Mouse (Mus musculus): ENCODE measurements around the gene Hrk. TPM values are rescaled to one million over a fixed set of nuclear protein-coding genes. Genes with fewer than 3 reads are reported as not detected.

Hrk gene
- total RNA-seq, 2 experiments from 2014 or later: not detected

DNA sequence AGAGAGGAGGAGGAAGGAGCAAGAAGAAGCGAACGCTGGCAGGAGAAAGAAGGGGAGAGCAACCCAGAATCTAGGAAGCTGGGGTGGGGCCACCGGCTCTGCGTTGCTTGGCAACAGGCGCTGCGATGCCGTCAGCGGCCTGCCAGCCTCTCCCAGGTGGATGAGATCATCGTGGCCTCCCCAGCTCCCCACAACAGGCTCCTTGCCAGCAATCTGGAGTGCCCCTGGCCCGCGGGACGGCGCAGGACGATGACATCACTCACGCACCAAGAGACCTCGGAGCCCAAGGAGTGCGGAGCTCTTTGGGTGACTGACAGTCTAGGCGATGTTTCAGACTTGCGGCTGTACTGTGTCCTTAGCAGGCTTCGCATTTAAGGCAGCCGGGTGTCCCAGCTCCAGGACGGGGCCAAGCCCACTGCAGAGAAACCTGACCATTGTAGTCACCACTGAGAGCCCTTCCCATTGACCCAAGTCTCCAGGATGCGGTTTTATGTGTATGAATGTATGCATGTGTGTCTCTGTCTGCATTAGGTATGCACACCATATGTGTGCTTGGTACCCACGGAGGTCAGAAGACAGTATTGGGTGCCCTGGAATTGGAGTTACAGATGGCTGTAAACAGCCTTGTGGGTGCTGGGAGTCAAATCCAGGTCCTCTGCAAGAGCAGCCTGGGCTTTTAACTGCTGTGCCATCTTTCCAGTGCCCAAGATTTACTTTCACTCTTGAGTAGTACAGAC lies 50.1 kb downstream of the Hrk start:
- ATAC-seq (replicated peaks; ENCODE audit: poor library complexity): 0 out of 2 replicates have a peak, but pooled peaks have one; percentile 14

DNA sequence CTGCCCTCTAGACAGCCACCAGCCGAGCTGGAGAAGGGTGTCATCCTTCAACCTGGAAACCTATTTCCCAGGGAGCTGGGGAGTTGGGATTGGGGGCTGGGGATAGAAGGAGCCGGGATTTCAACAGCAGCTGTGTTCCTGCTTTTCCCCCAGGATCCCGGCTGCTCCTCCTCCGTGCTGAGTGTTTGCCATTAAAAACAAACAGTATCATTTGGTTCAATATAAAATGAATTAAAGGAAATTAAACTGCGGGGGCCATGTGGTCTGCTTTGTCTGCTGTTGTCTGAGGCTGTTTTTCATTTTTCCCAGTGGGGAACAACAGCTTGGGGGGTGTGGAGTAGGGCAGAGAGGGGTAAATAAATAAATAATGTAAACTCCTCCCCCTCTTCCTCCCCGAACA lies 53.0 kb downstream of the Hrk start:
- ATAC-seq (replicated peaks; ENCODE audit: poor library complexity): no peak

DNA sequence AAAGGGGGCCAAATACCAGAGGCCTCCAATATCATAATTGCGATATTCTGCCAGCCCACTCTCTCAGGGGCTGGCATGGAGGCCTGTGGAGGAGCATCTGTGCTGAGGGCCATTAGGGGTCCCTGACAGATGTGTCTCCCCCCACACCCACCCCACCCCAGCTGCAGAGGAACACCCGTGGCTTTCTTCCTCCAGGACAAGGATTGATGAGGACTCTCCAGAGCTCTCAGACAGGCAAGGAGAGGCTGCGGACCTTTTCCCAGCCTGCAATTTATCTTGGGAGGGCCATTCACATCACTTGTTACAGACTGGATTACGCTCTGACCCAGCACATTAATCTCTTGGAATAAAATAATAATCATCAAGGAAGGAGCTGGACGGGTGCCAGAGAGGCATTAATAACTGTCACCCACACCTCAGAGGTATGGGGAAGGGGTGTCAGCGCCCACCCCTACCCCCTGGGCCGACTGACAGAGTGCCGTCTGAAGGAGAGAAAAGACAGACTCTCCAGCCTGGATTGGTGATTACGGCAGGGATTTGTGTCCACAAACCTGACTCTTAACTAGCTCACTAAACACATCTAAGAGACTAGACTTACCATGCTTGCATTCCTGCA lies 58.8 kb downstream of the Hrk start:
- no peak for ATAC-seq (replicated peaks; ENCODE audit: poor library complexity)

DNA sequence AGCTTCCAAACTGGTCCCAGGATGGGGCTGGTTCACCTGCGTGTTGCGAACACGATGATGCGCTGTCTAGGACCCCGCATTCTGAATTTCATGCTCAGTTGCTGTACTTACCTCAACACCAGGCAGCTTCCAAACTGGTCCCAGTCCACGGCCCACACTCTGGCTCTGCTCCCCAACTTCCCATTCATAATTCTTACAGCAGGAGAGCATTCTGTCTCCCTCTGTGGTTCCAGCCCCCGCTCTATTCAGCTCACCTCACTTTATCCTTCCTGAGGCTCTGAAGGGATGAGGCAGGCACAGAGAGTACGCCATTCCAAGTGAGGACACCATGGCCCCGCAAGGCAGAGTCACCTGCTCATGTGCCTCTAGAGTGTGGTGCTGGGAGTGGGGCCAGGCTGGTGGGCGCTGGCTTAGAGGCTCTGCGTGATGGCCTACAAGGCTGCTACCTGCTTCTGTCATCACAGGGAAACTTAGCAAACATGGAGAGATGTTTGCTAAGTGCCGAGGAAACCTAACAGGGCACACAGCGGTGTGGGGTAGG lies 65.7 kb downstream of the Hrk start:
- ATAC-seq (replicated peaks; ENCODE audit: poor library complexity): no peak

DNA sequence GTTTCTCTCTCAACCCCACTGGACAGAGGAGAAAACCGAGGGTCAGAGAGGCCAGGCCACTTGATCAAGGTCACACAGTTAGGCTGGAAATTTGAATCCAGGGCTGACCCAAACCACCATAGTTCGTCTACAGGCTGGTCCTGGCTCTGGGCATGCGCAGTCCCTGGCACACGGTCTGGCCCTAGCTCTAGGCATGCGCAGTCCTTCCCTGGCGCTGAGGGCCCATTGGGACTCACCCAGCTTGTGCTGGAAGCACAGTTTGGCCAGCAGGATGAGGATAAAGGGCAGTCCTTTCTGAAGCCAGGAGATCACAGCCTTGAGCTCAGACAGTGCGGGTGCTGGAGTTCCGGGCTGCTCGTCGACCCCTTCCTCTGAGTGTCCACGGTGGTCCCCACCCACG lies 72.4 kb downstream of the Hrk start:
- ATAC-seq (replicated peaks; ENCODE audit: poor library complexity): no peak

Other genes starting within 250 kb of the Hrk start
- 7.8 and 10.9 TPM in 2 replicates for gene Fbxo21, start 187.9 kb upstream of the Hrk start, total RNA-seq (2015)
- 13.1 and 13.8 TPM in 2 replicates for gene Fbxo21, start 187.9 kb upstream of the Hrk start, total RNA-seq (2017)
- 0.25 and 0.42 TPM in 2 replicates for gene Tesc, start 136.9 kb upstream of the Hrk start, total RNA-seq (2015)
- not detected in 2 replicates for gene Tesc, start 136.9 kb upstream of the Hrk start, total RNA-seq (2017)
- gene Fbxw8, start 9.2 kb upstream of the Hrk start, total RNA-seq (2015): 12.4 and 13.6 TPM in 2 replicates
- gene Fbxw8, start 9.2 kb upstream of the Hrk start, total RNA-seq (2017): 20.1 and 24.5 TPM in 2 replicates
- gene Rnft2, start 80.5 kb downstream of the Hrk start, total RNA-seq (2015): 1.2 TPM in 1 of 2 replicates, not detected in the other
- 0.84 TPM in 1 of 2 replicates, not detected in the other for gene Rnft2, start 80.5 kb downstream of the Hrk start, total RNA-seq (2017)
- 1.4 and 1.6 TPM in 2 replicates for gene 2410131K14Rik, start 80.6 kb downstream of the Hrk start, total RNA-seq (2015)
- gene 2410131K14Rik, start 80.6 kb downstream of the Hrk start, total RNA-seq (2017): 1.6 and 2.6 TPM in 2 replicates

All from megakaryocyte progenitor cell, adult 5-6 weeks (primary cell).